Mouse (Mus musculus): ENCODE measurements around the gene 2010109A12Rik. TPM values are rescaled to one million over a fixed set of nuclear protein-coding genes. Genes with fewer than 3 reads are reported as not detected.

2010109A12Rik gene
- polyA plus RNA-seq, 1 experiment from 2014 or later: 2.3 TPM

DNA sequence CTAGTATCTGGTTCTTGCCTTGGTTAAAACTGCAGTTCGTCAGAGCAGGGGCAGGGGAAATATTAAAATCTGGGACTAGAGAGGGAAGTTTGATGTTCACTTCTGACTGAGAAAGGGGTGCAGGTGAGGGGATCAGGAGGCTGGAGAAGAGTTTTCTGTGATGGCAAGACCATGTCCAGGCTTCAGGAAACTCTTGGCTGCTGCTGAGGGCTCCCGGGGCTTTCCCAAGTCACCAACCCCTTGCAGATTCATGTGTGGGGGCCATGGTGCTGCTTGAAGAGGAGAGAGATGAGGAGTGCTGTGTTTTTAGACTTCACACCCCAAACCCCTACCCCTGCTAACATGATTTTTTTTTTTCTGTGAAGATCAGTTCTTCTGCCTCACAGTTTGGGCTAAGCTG lies 28.3 kb downstream of the 2010109A12Rik start:
- Histone ChIP-seq H3K9me3 (no peaks in the 10 kb centered on the region), H3K36me3 (no peaks in the 10 kb centered on the region), H3K4me1 (replicated peaks) (0 out of 2 replicates have a peak, but pooled peaks cover 3% of the 10 kb centered on the region), H3K4me3 (no peak overlapping the region), H3K27ac (no peak overlapping the region), H3K27me3 (ENCODE audit: insufficient read depth, poor library complexity, severe bottlenecking) (no peaks in the 10 kb centered on the region)
- no peak for DNase-seq (ENCODE audit: low spot score)
- WGBS: 92% methylated on average over 2 of the region's 2 CpGs

DNA sequence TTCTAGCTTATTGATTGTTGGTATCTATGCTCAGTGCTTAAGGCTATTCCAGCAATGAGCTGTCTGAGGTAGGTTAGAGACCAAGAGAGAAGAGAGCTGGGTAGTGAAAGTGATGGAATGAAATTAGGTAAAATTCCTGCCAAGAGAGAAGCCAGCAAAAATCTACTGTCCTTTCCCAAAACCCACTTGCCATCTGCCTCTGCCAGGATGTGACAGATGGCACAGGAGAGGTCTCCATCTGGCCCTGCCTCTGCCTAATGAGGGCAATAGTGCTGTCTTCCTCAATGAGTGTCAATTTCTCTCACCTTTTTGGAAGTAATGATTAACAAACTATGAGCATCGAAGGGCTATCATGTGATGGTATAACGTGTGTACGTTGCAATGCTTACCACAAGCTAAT lies 29.6 kb downstream of the 2010109A12Rik start:
- no peaks in the 10 kb centered on the region for H3K27me3 ChIP-seq (ENCODE audit: insufficient read depth, poor library complexity, severe bottlenecking)
- H3K4me3 ChIP-seq: no peak overlapping the region
- no peak overlapping the region for H3K27ac ChIP-seq
- H3K36me3 ChIP-seq: no peaks in the 10 kb centered on the region
- H3K4me1 ChIP-seq (replicated peaks): 0 out of 2 replicates have a peak, but pooled peaks cover 3% of the 10 kb centered on the region
- H3K9me3 ChIP-seq: no peaks in the 10 kb centered on the region
- WGBS: 92% methylated on average over 3 of the region's 3 CpGs
- no peak for DNase-seq (ENCODE audit: low spot score)

DNA sequence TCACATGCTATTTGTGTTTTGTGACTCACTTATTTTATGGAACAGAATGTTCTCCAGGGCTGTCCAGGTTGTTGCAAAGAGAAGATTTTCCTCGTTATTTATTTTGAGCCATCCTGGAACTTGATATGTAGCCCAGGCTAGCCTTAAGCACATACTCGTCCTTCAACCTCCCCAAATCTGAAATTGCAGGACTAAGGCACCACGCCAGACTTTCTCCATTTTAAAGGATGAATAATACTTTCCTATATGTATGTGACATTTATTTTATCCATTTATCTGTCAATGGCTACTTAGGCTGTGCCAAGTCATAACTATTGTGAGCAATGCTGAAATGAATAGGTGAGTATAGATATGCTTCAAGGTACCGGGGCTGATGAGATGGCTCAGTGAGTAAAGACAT lies 30.2 kb downstream of the 2010109A12Rik start:
- 0 out of 2 replicates have a peak, but pooled peaks cover 3% of the 10 kb centered on the region for H3K4me1 ChIP-seq (replicated peaks)
- H3K27me3 ChIP-seq (ENCODE audit: insufficient read depth, poor library complexity, severe bottlenecking): no peaks in the 10 kb centered on the region
- H3K36me3 ChIP-seq: no peaks in the 10 kb centered on the region
- no peak overlapping the region for H3K27ac ChIP-seq
- no peak overlapping the region for H3K4me3 ChIP-seq
- no peak for DNase-seq (ENCODE audit: low spot score)
- 88% methylated on average over 4 of the region's 4 CpGs for WGBS
- H3K9me3 ChIP-seq: no peaks in the 10 kb centered on the region

DNA sequence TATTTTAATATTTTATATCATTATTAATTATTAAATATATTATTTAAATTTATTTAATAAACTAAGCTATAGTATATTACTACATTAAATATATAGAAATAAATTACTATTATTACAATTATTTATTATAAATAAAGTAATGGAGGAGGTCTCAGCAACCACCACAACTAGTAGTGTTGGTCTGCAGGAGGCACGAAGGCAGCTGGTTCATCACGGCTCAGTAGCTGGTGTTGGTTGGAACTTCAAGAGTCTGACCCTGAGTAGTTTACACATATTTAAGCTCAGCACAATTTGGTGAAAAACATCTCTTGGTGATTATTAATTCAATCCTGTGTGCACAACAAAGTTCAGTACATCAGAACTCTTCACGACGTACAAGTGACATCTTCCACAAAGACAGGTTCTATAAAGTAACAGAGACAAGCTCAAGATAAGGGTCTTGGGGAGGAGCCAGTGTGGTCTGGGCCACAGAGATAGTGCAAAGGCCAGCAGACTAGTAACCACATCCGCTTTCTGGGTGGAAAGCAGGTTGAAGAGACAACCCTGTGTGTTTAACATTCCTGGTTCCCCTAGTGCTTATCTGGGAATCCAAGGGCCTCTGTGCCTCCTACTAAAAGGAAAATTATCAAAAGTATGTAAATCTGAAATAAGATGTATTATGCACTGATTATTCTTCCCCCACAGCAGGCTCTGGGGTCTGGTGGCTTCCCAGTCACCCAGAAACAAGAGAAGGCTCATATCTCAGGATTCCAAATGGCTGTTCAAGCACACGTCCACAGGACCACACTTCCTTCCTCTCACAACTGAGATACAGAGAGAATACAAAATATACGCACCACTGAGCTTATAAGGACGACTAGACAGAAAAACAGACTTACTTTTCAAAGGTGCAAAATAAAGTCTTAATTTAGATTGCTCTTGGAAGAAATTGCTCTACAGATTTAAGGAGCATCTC lies 33.5 kb downstream of the 2010109A12Rik start:
- Histone ChIP-seq H3K4me1 (replicated peaks) (no peaks in the 10 kb centered on the region), H3K36me3 (no peaks in the 10 kb centered on the region), H3K27ac (no peak overlapping the region), H3K27me3 (ENCODE audit: insufficient read depth, poor library complexity, severe bottlenecking) (no peaks in the 10 kb centered on the region), H3K9me3 (peaks cover 5% of the 10 kb centered on the region), H3K4me3 (no peak overlapping the region)
- 86% methylated on average over 8 of the region's 8 CpGs for WGBS
- DNase-seq (ENCODE audit: low spot score): no peak

DNA sequence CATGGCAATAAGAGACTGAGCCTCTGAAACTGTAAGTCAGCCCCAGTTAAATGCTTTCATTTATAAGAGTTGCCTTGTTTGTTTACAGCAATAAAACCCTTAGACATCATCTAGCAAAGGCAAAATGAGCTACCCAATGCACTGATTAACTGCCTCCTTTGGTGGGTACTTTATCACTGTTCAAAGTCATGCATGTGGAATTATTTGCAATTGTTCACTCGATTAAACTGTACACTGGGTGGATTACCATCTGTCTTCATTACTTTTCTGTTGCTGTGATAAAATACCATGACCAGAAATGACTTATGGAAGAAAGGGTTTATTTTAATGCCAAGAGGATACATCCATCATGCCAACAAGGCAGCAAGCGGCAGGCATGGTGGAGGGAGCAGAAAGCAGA lies 39.0 kb downstream of the 2010109A12Rik start:
- no peak overlapping the region for H3K27ac ChIP-seq
- H3K4me1 ChIP-seq (replicated peaks): no peaks in the 10 kb centered on the region
- no peak for DNase-seq (ENCODE audit: low spot score)
- H3K4me3 ChIP-seq: no peak overlapping the region
- no peaks in the 10 kb centered on the region for H3K27me3 ChIP-seq (ENCODE audit: insufficient read depth, poor library complexity, severe bottlenecking)
- H3K9me3 ChIP-seq: peaks cover 5% of the 10 kb centered on the region
- H3K36me3 ChIP-seq: no peaks in the 10 kb centered on the region
- 77% methylated on average over 2 of the region's 2 CpGs for WGBS

DNA sequence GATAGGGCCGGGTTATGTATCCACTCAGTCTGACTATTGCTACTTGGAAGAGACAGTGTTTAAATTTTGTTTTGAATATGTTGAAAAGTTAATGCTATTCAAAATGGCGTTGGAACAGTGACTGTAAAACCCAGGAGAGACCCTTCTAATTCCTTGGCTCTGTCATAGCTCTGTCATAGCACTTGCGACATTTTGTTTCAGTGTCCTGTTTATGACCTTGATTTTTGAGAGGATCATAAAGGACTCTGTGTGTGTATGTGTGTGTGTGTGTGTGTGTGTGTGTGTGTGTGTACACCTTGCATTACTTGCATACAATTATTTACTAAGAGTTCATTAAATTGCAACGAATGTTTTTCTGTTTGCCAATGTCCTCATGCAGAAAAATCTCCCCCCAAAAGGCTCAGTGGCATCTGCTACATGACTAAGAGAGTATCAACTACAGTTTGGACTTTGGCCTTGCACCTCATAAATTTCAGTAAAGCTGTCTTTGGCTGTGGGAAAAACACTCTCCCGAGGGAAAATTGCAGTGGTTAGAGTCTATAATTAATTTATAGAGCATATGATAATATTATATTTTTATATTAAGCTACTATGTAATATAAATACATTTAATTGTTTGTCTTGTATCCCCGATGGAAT lies 43.7 kb downstream of the 2010109A12Rik start:
- no peaks in the 10 kb centered on the region for H3K27me3 ChIP-seq (ENCODE audit: insufficient read depth, poor library complexity, severe bottlenecking)
- H3K36me3 ChIP-seq: no peaks in the 10 kb centered on the region
- H3K27ac ChIP-seq: no peak overlapping the region
- H3K9me3 ChIP-seq: no peaks in the 10 kb centered on the region
- no peak overlapping the region for H3K4me3 ChIP-seq
- DNase-seq (ENCODE audit: low spot score): no peak
- H3K4me1 ChIP-seq (replicated peaks): no peaks in the 10 kb centered on the region
- WGBS: 85% methylated on average over 6 of the region's 6 CpGs

DNA sequence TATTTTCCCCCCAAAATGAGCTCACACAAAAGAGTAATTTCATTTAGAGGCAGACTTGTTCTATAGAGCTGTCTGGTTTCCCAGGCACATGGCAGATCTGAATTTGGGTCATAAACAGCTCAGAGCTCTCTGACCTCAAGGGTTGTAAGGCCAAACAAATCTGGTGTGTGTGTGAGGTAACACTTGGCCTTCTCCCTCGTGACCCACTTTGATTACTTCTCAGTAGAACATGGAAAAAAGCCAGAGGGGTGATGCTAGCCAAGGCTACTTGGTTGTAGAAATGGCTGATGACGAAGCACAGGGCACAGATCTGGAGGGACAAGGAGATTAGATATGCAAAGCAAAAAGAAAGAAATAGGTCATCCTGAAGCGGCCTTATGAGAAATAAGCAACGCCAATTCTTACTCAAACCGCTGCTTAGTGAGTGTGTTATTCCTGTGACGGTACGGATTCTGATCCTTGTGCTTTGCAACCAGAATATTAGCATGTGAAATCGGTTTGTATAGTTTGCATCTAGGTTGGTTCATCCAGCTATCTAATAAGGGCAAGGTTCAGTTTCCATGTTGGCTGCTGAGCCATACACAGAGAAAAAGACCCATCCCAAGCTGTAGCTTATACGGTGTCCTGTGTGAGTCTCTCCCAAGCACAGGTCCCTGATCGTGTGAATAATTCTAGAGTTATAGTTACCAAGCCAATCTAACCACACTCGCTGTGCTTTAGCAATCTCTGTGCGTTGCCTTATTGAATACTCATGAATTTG lies 44.9 kb downstream of the 2010109A12Rik start:
- DNase-seq (ENCODE audit: low spot score): no peak
- H3K4me3 ChIP-seq: no peak overlapping the region
- no peaks in the 10 kb centered on the region for H3K9me3 ChIP-seq
- no peaks in the 10 kb centered on the region for H3K4me1 ChIP-seq (replicated peaks)
- WGBS: 90% methylated on average over 12 of the region's 12 CpGs
- no peaks in the 10 kb centered on the region for H3K36me3 ChIP-seq
- no peaks in the 10 kb centered on the region for H3K27me3 ChIP-seq (ENCODE audit: insufficient read depth, poor library complexity, severe bottlenecking)
- H3K27ac ChIP-seq: no peak overlapping the region

DNA sequence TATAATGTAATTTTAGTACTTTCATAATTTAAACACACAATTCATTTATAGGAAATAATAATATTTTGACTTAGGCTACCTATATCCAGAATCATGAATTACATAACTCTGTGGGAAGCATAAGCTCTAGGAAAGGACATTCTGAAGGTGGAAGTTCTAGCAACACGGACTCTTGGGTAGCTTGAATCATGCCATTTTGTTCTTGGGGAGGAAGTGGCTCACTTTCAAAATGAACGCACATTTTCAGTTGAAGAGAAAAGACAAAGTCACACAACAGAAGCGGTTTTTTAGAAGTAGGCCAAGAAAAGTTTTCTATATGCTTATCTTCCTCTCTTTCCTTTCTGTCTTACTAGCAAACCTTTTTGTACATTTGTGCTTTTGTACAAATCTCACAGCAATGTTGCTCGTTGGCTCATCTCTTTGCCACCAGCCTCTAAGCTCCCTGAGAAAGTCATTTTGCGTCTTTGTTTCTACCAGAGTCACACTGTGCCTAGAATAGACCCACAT lies 49.5 kb downstream of the 2010109A12Rik start:
- no peak for DNase-seq (ENCODE audit: low spot score)
- 92% methylated on average over 5 of the region's 5 CpGs for WGBS

DNA sequence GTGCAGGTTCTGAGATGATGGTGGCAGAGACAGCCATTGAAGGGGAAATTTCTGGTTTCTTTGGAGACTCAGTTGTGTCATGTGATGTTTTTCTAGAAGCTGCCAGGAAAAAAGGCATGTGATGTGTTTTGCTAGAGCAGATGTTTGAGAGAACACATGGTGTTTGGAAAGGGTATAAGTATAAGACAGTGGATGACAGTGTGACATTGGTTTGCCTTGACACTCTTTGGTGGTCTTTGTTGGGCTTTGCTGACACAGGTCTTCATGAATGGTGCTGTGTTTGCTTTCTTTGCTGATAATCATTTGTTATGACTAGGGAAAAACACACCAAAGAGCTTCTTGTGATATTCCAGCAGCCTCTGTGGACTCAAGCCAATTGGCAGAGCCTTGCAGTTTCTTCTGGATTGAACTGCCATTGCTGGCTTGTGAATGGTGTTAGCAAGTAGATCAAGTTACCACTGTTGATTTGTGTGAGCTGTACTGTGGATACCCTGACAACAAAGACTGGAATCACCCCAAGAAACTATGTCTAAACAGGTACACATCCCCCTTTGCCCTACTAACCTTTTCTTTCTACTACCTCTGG lies 50.6 kb downstream of the 2010109A12Rik start:
- Histone ChIP-seq H3K27ac (no peak overlapping the region), H3K36me3 (no peaks in the 10 kb centered on the region), H3K4me1 (replicated peaks) (no peaks in the 10 kb centered on the region), H3K9me3 (no peaks in the 10 kb centered on the region), H3K27me3 (ENCODE audit: insufficient read depth, poor library complexity, severe bottlenecking) (no peaks in the 10 kb centered on the region), H3K4me3 (no peak overlapping the region)
- DNase-seq (ENCODE audit: low spot score): no peak

More for the DNA sequence above, 49.5 kb downstream of the 2010109A12Rik start:
- H3K36me3 ChIP-seq: no peaks in the 10 kb centered on the region
- H3K9me3 ChIP-seq: no peaks in the 10 kb centered on the region
- H3K4me1 ChIP-seq (replicated peaks): no peaks in the 10 kb centered on the region
- no peaks in the 10 kb centered on the region for H3K27me3 ChIP-seq (ENCODE audit: insufficient read depth, poor library complexity, severe bottlenecking)
- no peak overlapping the region for H3K27ac ChIP-seq
- H3K4me3 ChIP-seq: no peak overlapping the region

DNA sequence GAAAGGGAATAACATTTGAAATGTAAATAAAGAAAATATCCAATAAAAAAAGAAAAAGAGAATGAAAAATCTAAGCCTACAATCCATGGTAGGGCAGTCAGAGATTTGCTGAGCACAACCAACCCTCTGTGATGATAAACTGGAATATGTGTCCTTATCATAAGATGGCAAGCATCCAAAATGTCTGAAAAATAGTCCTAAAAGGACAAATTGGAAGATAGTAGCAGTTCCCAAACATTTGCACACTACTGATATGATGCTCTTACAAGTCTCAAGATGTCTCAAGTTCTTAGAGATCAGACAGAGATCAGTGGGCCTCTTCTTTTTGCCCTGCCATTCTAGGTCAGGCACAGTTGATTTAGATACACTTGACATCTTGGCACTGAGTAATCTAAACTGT lies 53.0 kb downstream of the 2010109A12Rik start:
- Histone ChIP-seq H3K9me3 (no peaks in the 10 kb centered on the region), H3K36me3 (no peaks in the 10 kb centered on the region), H3K27me3 (ENCODE audit: insufficient read depth, poor library complexity, severe bottlenecking) (no peaks in the 10 kb centered on the region), H3K4me1 (replicated peaks) (no peaks in the 10 kb centered on the region), H3K27ac (no peak overlapping the region), H3K4me3 (no peak overlapping the region)
- no peak for DNase-seq (ENCODE audit: low spot score)

DNA sequence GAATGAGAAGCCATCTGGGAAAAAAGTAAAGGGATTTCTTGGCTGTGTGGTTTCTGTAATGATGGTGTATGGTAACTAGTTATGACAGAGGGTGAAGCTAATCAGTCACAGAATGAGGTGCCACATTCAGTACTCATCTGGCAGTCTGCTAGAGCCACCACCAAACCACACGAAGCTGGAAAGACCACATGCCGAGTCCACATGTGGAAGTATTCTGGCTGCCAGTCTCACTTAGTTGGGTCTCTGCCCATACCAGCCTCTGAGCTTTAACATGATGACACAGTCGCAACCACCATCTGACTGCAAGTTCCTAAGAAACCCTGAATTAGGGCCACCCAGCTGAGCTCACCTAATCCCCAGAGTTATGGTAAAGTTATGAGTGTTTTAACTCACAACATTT lies 54.7 kb downstream of the 2010109A12Rik start:
- H3K4me3 ChIP-seq: no peak overlapping the region
- H3K9me3 ChIP-seq: no peaks in the 10 kb centered on the region
- WGBS: 73% methylated on average over 3 of the region's 3 CpGs
- no peak for DNase-seq (ENCODE audit: low spot score)
- H3K27ac ChIP-seq: no peak overlapping the region
- peaks cover 2% of the 10 kb centered on the region for H3K4me1 ChIP-seq (replicated peaks)
- no peaks in the 10 kb centered on the region for H3K27me3 ChIP-seq (ENCODE audit: insufficient read depth, poor library complexity, severe bottlenecking)
- H3K36me3 ChIP-seq: no peaks in the 10 kb centered on the region

DNA sequence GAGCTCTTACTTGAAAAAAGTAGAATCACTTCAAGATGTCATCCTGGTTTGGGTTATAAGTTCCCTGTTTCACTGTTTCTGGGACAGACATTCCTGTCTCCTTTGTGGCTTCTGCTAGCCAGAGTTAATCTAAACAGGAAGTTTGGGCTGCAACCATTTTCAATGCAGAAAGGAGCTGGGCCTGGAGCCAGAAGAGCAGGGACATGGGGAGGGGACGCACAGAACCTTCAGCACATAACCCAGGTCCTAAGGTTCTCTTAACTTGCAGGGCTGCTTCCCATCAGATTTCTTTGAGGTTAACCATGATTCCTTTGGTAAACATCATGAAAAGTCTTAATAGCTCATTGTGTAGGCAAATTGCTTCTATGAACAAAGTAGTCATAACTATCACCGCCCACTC lies 56.4 kb downstream of the 2010109A12Rik start:
- H3K27ac ChIP-seq: no peak overlapping the region
- no peak overlapping the region for H3K4me3 ChIP-seq
- H3K27me3 ChIP-seq (ENCODE audit: insufficient read depth, poor library complexity, severe bottlenecking): no peaks in the 10 kb centered on the region
- DNase-seq (ENCODE audit: low spot score): no peak
- peaks cover 8% of the 10 kb centered on the region for H3K4me1 ChIP-seq (replicated peaks)
- H3K36me3 ChIP-seq: no peaks in the 10 kb centered on the region
- WGBS: 95% methylated on average over 2 of the region's 2 CpGs
- H3K9me3 ChIP-seq: no peaks in the 10 kb centered on the region

All from hindbrain, embryonic 10.5 days (tissue).